Mouse (Mus musculus): ENCODE data around the gene Zfp276.

DNA sequence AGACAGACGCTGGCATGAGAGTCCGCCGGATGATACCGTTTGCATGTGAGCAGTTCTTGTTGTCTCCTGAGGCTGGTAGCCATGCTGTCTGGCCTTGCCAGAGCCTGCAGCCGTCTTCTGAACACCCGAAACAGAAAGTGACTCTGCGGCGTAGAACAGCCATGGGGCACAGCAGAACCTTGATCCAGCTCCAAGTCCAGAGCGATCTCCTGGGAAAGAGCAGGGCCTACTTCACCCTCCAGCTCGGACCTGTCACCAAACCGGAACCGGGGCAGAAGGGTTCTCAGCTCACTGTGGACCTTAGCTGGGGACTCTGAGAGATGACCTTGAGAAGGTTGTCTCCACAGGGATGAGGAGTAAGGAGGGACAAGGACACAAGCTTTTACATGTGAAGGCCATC is 21.1 kb downstream of the Zfp276 start:
- TF ChIP-seq CHD2 (IDR thresholded peaks at IDR 0.05; ENCODE audit: low read depth, low read length) (no peak), MAFK (IDR thresholded peaks at IDR 0.05; ENCODE audit: insufficient read depth, low read depth, low read length) (no peak), ZNF384 (IDR thresholded peaks at IDR 0.05; ENCODE audit: low read depth, low read length) (no peak), ZC3H11A (IDR thresholded peaks at IDR 0.05; ENCODE audit: borderline replicate concordance, low read depth, low read length) (no peak), HCFC1 (IDR thresholded peaks at IDR 0.05; ENCODE audit: borderline replicate concordance, insufficient read depth, low read length) (no peak)
